Mouse (Mus musculus) C2C12 (cell line): Measurements from ENCODE around the gene Etl4. TPM values are rescaled to one million over a fixed set of nuclear protein-coding genes. Genes with fewer than 3 reads are reported as not detected.

Experiments used
- H3K27me3 ChIP-seq: one replicate; pipeline ENCODE4 v1.6.1; 2011; ENCODE audit not compliant: control insufficient read depth, insufficient read depth, insufficient read length
- H3K36me3 ChIP-seq: one replicate; pipeline ENCODE4 v1.6.1; 2011; ENCODE audit not compliant: control insufficient read depth, insufficient read depth
- H3K4me3 ChIP-seq: one replicate; pipeline ENCODE4 v1.5.1; 2011; ENCODE audit warnings: mild to moderate bottlenecking, control low read depth; ENCODE audit not compliant: poor library complexity, insufficient read depth, severe bottlenecking
- H3K79me2 ChIP-seq: one replicate; pipeline ENCODE4 v1.6.1; 2011; ENCODE audit not compliant: control insufficient read depth, insufficient read depth
- H3K79me3 ChIP-seq: one replicate; pipeline ENCODE4 v1.6.1; 2011; ENCODE audit warnings: low read depth, control low read depth
- H3ac ChIP-seq: one replicate; pipeline ENCODE3; 2011; ENCODE audit warnings: low read depth; ENCODE audit not compliant: control insufficient read depth, insufficient read length
- CEBPB ChIP-seq: IDR thresholded peaks from one replicate; pipeline ENCODE4 v1.6.1; 2011; ENCODE audit warnings: low read depth, mild to moderate bottlenecking, control low read depth, moderate library complexity
- CTCF ChIP-seq: IDR thresholded peaks from one replicate; pipeline ENCODE4 v1.5.1; 2011; ENCODE audit not compliant: control insufficient read depth, insufficient read depth, insufficient read length
- FOSL1 ChIP-seq: IDR thresholded peaks from one replicate; pipeline ENCODE4 v1.8.0; 2011; ENCODE audit warnings: mild to moderate bottlenecking, low read length; ENCODE audit not compliant: poor library complexity, insufficient read depth, severe bottlenecking
- MAX ChIP-seq: IDR thresholded peaks from one replicate; pipeline ENCODE4 v1.6.1; 2011; ENCODE audit warnings: mild to moderate bottlenecking, control low read depth
- MYOD1 ChIP-seq: IDR thresholded peaks from one replicate; pipeline ENCODE4 v1.6.1; 2011; ENCODE audit warnings: low read depth; ENCODE audit not compliant: control insufficient read depth, insufficient read length
- MYOG ChIP-seq: IDR thresholded peaks from one replicate; pipeline ENCODE4 v1.6.1; 2011; ENCODE audit not compliant: control insufficient read depth, insufficient read length; ENCODE audit errors: extremely low read depth
- USF1 ChIP-seq: IDR thresholded peaks from one replicate; pipeline ENCODE4 v1.6.1; 2011; ENCODE audit warnings: low read depth, mild to moderate bottlenecking, control low read depth, moderate library complexity
- polyA plus RNA-seq: library from polyadenylated mRNA; unstranded; fragments of >200 nt; fragmentation: generic; extraction: Trizol; gene quantifications from one replicate; pipeline ENCODE4 v1.2.1, GENCODE M21; 2012; ENCODE audit warnings: missing spikeins

The Etl4 gene
- polyA plus RNA-seq, 1 experiment, result 3.9 TPM

GRCm38 (mm10) chr2:19910781-19911175 is 1.2 kb downstream of the Etl4 start:
- H3K27me3 ChIP-seq, result no peaks in the 10 kb centered on the region
- H3K4me3 ChIP-seq, result no peak overlapping the region
- no peaks in the 10 kb centered on the region for H3K36me3 ChIP-seq
- TF ChIP-seq CEBPB (no peak), MYOD1 (no peak), MYOG (no peak), CTCF (no peak), FOSL1 (no peak), MAX (no peak), USF1 (no peak)
- H3K79me3 ChIP-seq, result no peaks in the 10 kb centered on the region
- H3ac ChIP-seq, result no peak overlapping the region
- no peaks in the 10 kb centered on the region for H3K79me2 ChIP-seq

- no peaks in the 10 kb centered on the region for H3K79me3 ChIP-seq
- H3ac ChIP-seq, result no peak overlapping the region
- H3K36me3 ChIP-seq, result no peaks in the 10 kb centered on the region
- TF ChIP-seq CEBPB, result no peak
- TF ChIP-seq MYOD1, result no peak
- no peak for TF ChIP-seq FOSL1
- no peak for TF ChIP-seq USF1
- no peak for TF ChIP-seq MAX
- no peak for TF ChIP-seq MYOG
- TF ChIP-seq CTCF, result no peak
- no peak overlapping the region for H3K4me3 ChIP-seq
- no peaks in the 10 kb centered on the region for H3K79me2 ChIP-seq
- H3K27me3 ChIP-seq, result no peaks in the 10 kb centered on the region
These were observed 9.6 kb downstream of the Etl4 start for GRCm38 (mm10) chr2:19919190-19919589.

- H3K79me2 ChIP-seq, result no peaks in the 10 kb centered on the region
- H3ac ChIP-seq, result no peak overlapping the region
- TF ChIP-seq USF1 (no peak), CEBPB (no peak), MYOD1 (no peak), CTCF (no peak), FOSL1 (no peak), MYOG (no peak)
- no peaks in the 10 kb centered on the region for H3K36me3 ChIP-seq
- no peaks in the 10 kb centered on the region for H3K79me3 ChIP-seq
- H3K4me3 ChIP-seq, result no peak overlapping the region
- H3K27me3 ChIP-seq, result no peaks in the 10 kb centered on the region
These were observed 20.4 kb downstream of the Etl4 start for GRCm38 (mm10) chr2:19930009-19930408.

GRCm38 (mm10) chr2:19933836-19934235 is 24.3 kb downstream of the Etl4 start:
- H3K4me3 ChIP-seq, result no peak overlapping the region
- no peak for TF ChIP-seq USF1
- TF ChIP-seq FOSL1, result no peak
- no peak for TF ChIP-seq MYOD1
- TF ChIP-seq MYOG, result no peak
- TF ChIP-seq CEBPB, result no peak
- no peak for TF ChIP-seq MAX
- TF ChIP-seq CTCF, result no peak
- H3K79me2 ChIP-seq, result no peaks in the 10 kb centered on the region
- H3K79me3 ChIP-seq, result no peaks in the 10 kb centered on the region
- no peak overlapping the region for H3ac ChIP-seq
- H3K36me3 ChIP-seq, result no peaks in the 10 kb centered on the region
- no peaks in the 10 kb centered on the region for H3K27me3 ChIP-seq

- no peaks in the 10 kb centered on the region for H3K79me2 ChIP-seq
- no peaks in the 10 kb centered on the region for H3K79me3 ChIP-seq
- TF ChIP-seq MYOG (no peak), MYOD1 (no peak), FOSL1 (no peak), USF1 (no peak), CEBPB (no peak), MAX (no peak), CTCF (no peak)
- H3K4me3 ChIP-seq, result no peak overlapping the region
- H3ac ChIP-seq, result no peak overlapping the region
- H3K36me3 ChIP-seq, result no peaks in the 10 kb centered on the region
- H3K27me3 ChIP-seq, result no peaks in the 10 kb centered on the region
These were observed 35.6 kb downstream of the Etl4 start for GRCm38 (mm10) chr2:19945205-19945604.

- Histone ChIP-seq H3K79me2 (no peaks in the 10 kb centered on the region), H3K4me3 (no peak overlapping the region), H3K36me3 (no peaks in the 10 kb centered on the region), H3ac (no peak overlapping the region), H3K27me3 (no peaks in the 10 kb centered on the region), H3K79me3 (no peaks in the 10 kb centered on the region)
- TF ChIP-seq MAX (no peak), CTCF (no peak), FOSL1 (no peak), MYOD1 (no peak), CEBPB (no peak), MYOG (no peak), USF1 (no peak)
These were observed 43.4 kb downstream of the Etl4 start for GRCm38 (mm10) chr2:19953028-19953427.
